Mouse (Mus musculus): Measurements from ENCODE around the gene Gstm1. TPM values are rescaled to one million over a fixed set of nuclear protein-coding genes. Genes with fewer than 3 reads are reported as not detected.

Gstm1 gene
- polyA plus RNA-seq (2014; fragmentation: Nextera tagmentation; extraction: Ambion mirVana) = 60.8 and 63.8 TPM in 2 replicates

- Histone ChIP-seq H3K27me3 (ENCODE audit: control insufficient read depth, insufficient read depth, low read length) (no peaks in the 10 kb centered on the region), H3K4me2 (ENCODE audit: low read length) (peak within 1 kb of the TSS; percentile 83), H3K27ac (replicated peaks in 1 of 2; ENCODE audit: control insufficient read depth in 1 of 2, insufficient read depth in 1 of 2, low read depth in 2 of 2, low read length in 2 of 2) (peak within 1 kb of the TSS; percentile 90 to 91), H3K4me3 (ENCODE audit: control insufficient read depth in 1 of 2, insufficient read depth in 1 of 2, low read depth in 1 of 2, low read length in 2 of 2) (peak within 1 kb of the TSS; percentile 48 to 52), H3K9me3 (ENCODE audit: control insufficient read depth, low read length) (no peaks in the 10 kb centered on the region), H3K36me3 (ENCODE audit: control insufficient read depth, insufficient read depth, low read length) (no peaks in the 10 kb centered on the region), H3K9ac (ENCODE audit: low read length) (peak within 1 kb of the TSS; percentile 65), H3K4me1 (ENCODE audit: control insufficient read depth in 2 of 2, insufficient read depth in 2 of 2, low read length in 2 of 2) (peaks cover 14 to 26% of the 10 kb centered on the region in 2 experiments; a peak in 3 of 4 replicates)
- whole genome bisulfite sequencing = 2% methylated on average over 31 of the region's 31 CpGs
- peak; percentile 96 for ATAC-seq (ENCODE audit: insufficient number of reproducible peaks, insufficient read depth, low FRiP score, low read depth)
Measured at GRCm38 (mm10) chr3:108017473-108018189, at the start of gene Gstm1. TSS of gene Gstm1 (minus strand) at chr3:108017973.

DNA sequence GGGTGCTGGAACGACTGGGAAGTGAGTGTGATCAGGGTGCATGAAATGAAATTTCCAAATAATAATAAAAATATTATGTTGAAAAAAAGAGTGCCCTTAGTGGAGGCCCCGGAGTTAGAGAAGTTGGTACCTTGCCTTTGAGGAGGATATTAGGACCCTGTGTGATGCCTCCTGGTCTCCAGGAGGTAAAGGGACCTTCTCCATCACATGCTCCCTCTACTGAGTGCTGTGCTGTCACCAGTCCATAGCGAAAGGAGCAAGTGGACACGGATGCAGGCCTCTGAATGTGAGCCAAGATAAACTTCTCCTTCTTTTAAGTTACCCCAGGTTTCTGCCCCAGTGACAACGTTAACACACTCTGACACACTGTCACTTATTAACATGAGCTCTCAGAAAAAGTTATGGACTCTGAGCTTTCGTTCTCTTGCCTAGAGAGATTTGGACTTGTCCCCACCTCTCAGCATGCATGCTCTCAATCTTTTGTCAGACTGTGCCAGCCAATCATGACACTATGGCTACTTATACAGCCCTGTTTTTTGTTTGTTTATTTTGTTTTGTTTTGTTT, 49.7 kb upstream of the Gstm1 start:
- Histone ChIP-seq H3K9ac (ENCODE audit: low read length) (no peak overlapping the region), H3K27me3 (ENCODE audit: control insufficient read depth, insufficient read depth, low read length) (no peaks in the 10 kb centered on the region), H3K9me3 (ENCODE audit: control insufficient read depth, low read length) (no peaks in the 10 kb centered on the region), H3K36me3 (ENCODE audit: control insufficient read depth, insufficient read depth, low read length) (no peaks in the 10 kb centered on the region), H3K27ac (replicated peaks in 1 of 2; ENCODE audit: control insufficient read depth in 1 of 2, insufficient read depth in 1 of 2, low read depth in 2 of 2, low read length in 2 of 2) (no peak overlapping the region), H3K4me2 (ENCODE audit: low read length) (no peak overlapping the region), H3K4me3 (ENCODE audit: control insufficient read depth in 1 of 2, insufficient read depth in 1 of 2, low read depth in 1 of 2, low read length in 2 of 2) (no peak overlapping the region), H3K4me1 (ENCODE audit: control insufficient read depth in 2 of 2, insufficient read depth in 2 of 2, low read length in 2 of 2) (peaks cover 5% of the 10 kb centered on the region in 2 experiments; a peak in 1 of 4 replicates)
- ATAC-seq (ENCODE audit: insufficient number of reproducible peaks, insufficient read depth, low FRiP score, low read depth) = no peak
- WGBS = 56% methylated on average over 6 of the region's 6 CpGs

GRCm38 (mm10) chr3:108065551-108065950, 47.8 kb upstream of the Gstm1 start:
- Histone ChIP-seq H3K27ac (replicated peaks in 1 of 2; ENCODE audit: control insufficient read depth in 1 of 2, insufficient read depth in 1 of 2, low read depth in 2 of 2, low read length in 2 of 2) (no peak overlapping the region), H3K36me3 (ENCODE audit: control insufficient read depth, insufficient read depth, low read length) (no peaks in the 10 kb centered on the region), H3K4me1 (ENCODE audit: control insufficient read depth in 2 of 2, insufficient read depth in 2 of 2, low read length in 2 of 2) (peaks cover 4 to 5% of the 10 kb centered on the region in 2 experiments; a peak in 1 of 4 replicates), H3K9ac (ENCODE audit: low read length) (no peak overlapping the region), H3K4me2 (ENCODE audit: low read length) (no peak overlapping the region), H3K27me3 (ENCODE audit: control insufficient read depth, insufficient read depth, low read length) (no peaks in the 10 kb centered on the region), H3K9me3 (ENCODE audit: control insufficient read depth, low read length) (no peaks in the 10 kb centered on the region), H3K4me3 (ENCODE audit: control insufficient read depth in 1 of 2, insufficient read depth in 1 of 2, low read depth in 1 of 2, low read length in 2 of 2) (no peak overlapping the region)
- 74% methylated on average over 9 of the region's 9 CpGs for WGBS
- ATAC-seq (ENCODE audit: insufficient number of reproducible peaks, insufficient read depth, low FRiP score, low read depth) = no peak

DNA sequence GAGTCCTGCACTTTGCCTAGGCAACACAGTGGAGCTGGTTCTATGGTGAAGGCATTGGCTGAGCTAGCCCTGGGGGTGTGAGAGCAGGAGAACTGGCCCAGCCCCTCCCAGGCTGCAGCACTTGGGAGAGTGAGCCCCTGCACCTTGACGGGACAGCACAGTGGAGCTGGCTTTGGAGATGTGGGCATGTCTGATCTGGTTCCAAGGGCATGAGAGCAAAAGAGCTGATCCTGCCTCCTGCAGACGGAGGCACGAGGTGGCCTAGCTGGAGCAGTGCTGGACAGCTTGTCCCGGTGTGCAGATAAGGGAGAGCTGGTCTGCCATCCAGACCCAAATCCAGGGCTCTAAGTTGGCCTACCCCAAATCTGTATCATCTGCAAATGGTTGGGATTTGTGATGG, 46.9 kb upstream of the Gstm1 start:
- peak; percentile 16; the same call in 1 of the 2 replicates for ATAC-seq (ENCODE audit: insufficient number of reproducible peaks, insufficient read depth, low FRiP score, low read depth)
- H3K4me1 ChIP-seq (ENCODE audit: control insufficient read depth in 2 of 2, insufficient read depth in 2 of 2, low read length in 2 of 2) = peaks cover 1 to 3% of the 10 kb centered on the region in 2 experiments; a peak in 1 of 4 replicates
- WGBS = 37% methylated on average over 4 of the region's 4 CpGs

GRCm38 (mm10) chr3:108062648-108063047, 44.9 kb upstream of the Gstm1 start:
- H3K4me1 ChIP-seq (ENCODE audit: control insufficient read depth in 2 of 2, insufficient read depth in 2 of 2, low read length in 2 of 2) = no peaks in the 10 kb centered on the region
- no peak overlapping the region for H3K4me3 ChIP-seq (ENCODE audit: control insufficient read depth in 1 of 2, insufficient read depth in 1 of 2, low read depth in 1 of 2, low read length in 2 of 2)
- H3K36me3 ChIP-seq (ENCODE audit: control insufficient read depth, insufficient read depth, low read length) = no peaks in the 10 kb centered on the region
- H3K9me3 ChIP-seq (ENCODE audit: control insufficient read depth, low read length) = no peaks in the 10 kb centered on the region
- WGBS = 73% methylated on average over 8 of the region's 8 CpGs
- no peak for ATAC-seq (ENCODE audit: insufficient number of reproducible peaks, insufficient read depth, low FRiP score, low read depth)
- H3K9ac ChIP-seq (ENCODE audit: low read length) = no peak overlapping the region
- no peak overlapping the region for H3K4me2 ChIP-seq (ENCODE audit: low read length)
- H3K27ac ChIP-seq (replicated peaks in 1 of 2; ENCODE audit: control insufficient read depth in 1 of 2, insufficient read depth in 1 of 2, low read depth in 2 of 2, low read length in 2 of 2) = no peak overlapping the region
- no peaks in the 10 kb centered on the region for H3K27me3 ChIP-seq (ENCODE audit: control insufficient read depth, insufficient read depth, low read length)

More for the DNA sequence above, 46.9 kb upstream of the Gstm1 start:
- Histone ChIP-seq H3K4me3 (ENCODE audit: control insufficient read depth in 1 of 2, insufficient read depth in 1 of 2, low read depth in 1 of 2, low read length in 2 of 2) (no peak overlapping the region), H3K4me2 (ENCODE audit: low read length) (no peak overlapping the region), H3K36me3 (ENCODE audit: control insufficient read depth, insufficient read depth, low read length) (no peaks in the 10 kb centered on the region), H3K27ac (replicated peaks in 1 of 2; ENCODE audit: control insufficient read depth in 1 of 2, insufficient read depth in 1 of 2, low read depth in 2 of 2, low read length in 2 of 2) (no peak overlapping the region), H3K9me3 (ENCODE audit: control insufficient read depth, low read length) (no peaks in the 10 kb centered on the region), H3K27me3 (ENCODE audit: control insufficient read depth, insufficient read depth, low read length) (no peaks in the 10 kb centered on the region), H3K9ac (ENCODE audit: low read length) (no peak overlapping the region)

- Histone ChIP-seq H3K4me3 (ENCODE audit: control insufficient read depth in 1 of 2, insufficient read depth in 1 of 2, low read depth in 1 of 2, low read length in 2 of 2) (no peak overlapping the region), H3K27me3 (ENCODE audit: control insufficient read depth, insufficient read depth, low read length) (no peaks in the 10 kb centered on the region), H3K9ac (ENCODE audit: low read length) (no peak overlapping the region), H3K27ac (replicated peaks in 1 of 2; ENCODE audit: control insufficient read depth in 1 of 2, insufficient read depth in 1 of 2, low read depth in 2 of 2, low read length in 2 of 2) (no peak overlapping the region), H3K9me3 (ENCODE audit: control insufficient read depth, low read length) (no peaks in the 10 kb centered on the region), H3K4me1 (ENCODE audit: control insufficient read depth in 2 of 2, insufficient read depth in 2 of 2, low read length in 2 of 2) (no peaks in the 10 kb centered on the region), H3K4me2 (ENCODE audit: low read length) (peak overlapping the region; percentile 28), H3K36me3 (ENCODE audit: control insufficient read depth, insufficient read depth, low read length) (no peaks in the 10 kb centered on the region)
- 18% methylated on average over 7 of the region's 7 CpGs for WGBS
- no peak for ATAC-seq (ENCODE audit: insufficient number of reproducible peaks, insufficient read depth, low FRiP score, low read depth)
Measured at GRCm38 (mm10) chr3:108061420-108061819, 43.6 kb upstream of the Gstm1 start.

GRCm38 (mm10) chr3:108050493-108050892, 32.7 kb upstream of the Gstm1 start:
- Histone ChIP-seq H3K36me3 (ENCODE audit: control insufficient read depth, insufficient read depth, low read length) (no peaks in the 10 kb centered on the region), H3K27ac (replicated peaks in 1 of 2; ENCODE audit: control insufficient read depth in 1 of 2, insufficient read depth in 1 of 2, low read depth in 2 of 2, low read length in 2 of 2) (no peak overlapping the region), H3K9me3 (ENCODE audit: control insufficient read depth, low read length) (no peaks in the 10 kb centered on the region), H3K4me1 (ENCODE audit: control insufficient read depth in 2 of 2, insufficient read depth in 2 of 2, low read length in 2 of 2) (no peaks in the 10 kb centered on the region; a peak in 1 of 4 replicates), H3K4me3 (ENCODE audit: control insufficient read depth in 1 of 2, insufficient read depth in 1 of 2, low read depth in 1 of 2, low read length in 2 of 2) (no peak overlapping the region), H3K27me3 (ENCODE audit: control insufficient read depth, insufficient read depth, low read length) (no peaks in the 10 kb centered on the region), H3K4me2 (ENCODE audit: low read length) (no peak overlapping the region), H3K9ac (ENCODE audit: low read length) (no peak overlapping the region)
- ATAC-seq (ENCODE audit: insufficient number of reproducible peaks, insufficient read depth, low FRiP score, low read depth) = no peak
- WGBS = 84% methylated on average over 5 of the region's 5 CpGs
